Mouse (Mus musculus): ENCODE results near the gene Avpi1. TPM values are rescaled to one million over a fixed set of nuclear protein-coding genes. Genes with fewer than 3 reads are reported as not detected.
A peak's percentile ranks its signal among the peaks of the same experiment; 100 is the strongest.
"Not testable (repeated sequence)": the region's sequence is repeated elsewhere in the genome, so short reads cannot be mapped to it uniquely, and the experiment has no call there.

The Avpi1 gene
- polyA plus RNA-seq, 1 experiment from 2014 or later: 7.5 TPM

GRCm38 (mm10) chr19:42090637-42091141, 38.2 kb downstream of the Avpi1 start:
- H3K4me1 ChIP-seq (replicated peaks; ENCODE audit: control insufficient read depth, insufficient read depth, low read length): peaks cover 27% of the 10 kb centered on the region
- peak overlapping the region; percentile 81 for H3K9ac ChIP-seq (replicated peaks; ENCODE audit: low read depth, low read length)
- H3K4me3 ChIP-seq (replicated peaks; ENCODE audit: low read length): peak overlapping the region; percentile 83
- under 1% methylated on average over 51 of the region's 52 CpGs for WGBS
- H3K27me3 ChIP-seq (replicated peaks; ENCODE audit: control insufficient read depth, insufficient read depth, low read length): no peaks in the 10 kb centered on the region
- H3K9me3 ChIP-seq (ENCODE audit: control insufficient read depth, low read length): no peaks in the 10 kb centered on the region
- H3K36me3 ChIP-seq (ENCODE audit: control insufficient read depth, insufficient read depth): peaks cover 2% of the 10 kb centered on the region; the same call in 1 of the 2 replicates
- peak; percentile 54 for ATAC-seq
- H3K4me2 ChIP-seq (ENCODE audit: low read length): peak overlapping the region; percentile 84
- peak overlapping the region; percentile 87 for H3K27ac ChIP-seq (ENCODE audit: low read length)

DNA sequence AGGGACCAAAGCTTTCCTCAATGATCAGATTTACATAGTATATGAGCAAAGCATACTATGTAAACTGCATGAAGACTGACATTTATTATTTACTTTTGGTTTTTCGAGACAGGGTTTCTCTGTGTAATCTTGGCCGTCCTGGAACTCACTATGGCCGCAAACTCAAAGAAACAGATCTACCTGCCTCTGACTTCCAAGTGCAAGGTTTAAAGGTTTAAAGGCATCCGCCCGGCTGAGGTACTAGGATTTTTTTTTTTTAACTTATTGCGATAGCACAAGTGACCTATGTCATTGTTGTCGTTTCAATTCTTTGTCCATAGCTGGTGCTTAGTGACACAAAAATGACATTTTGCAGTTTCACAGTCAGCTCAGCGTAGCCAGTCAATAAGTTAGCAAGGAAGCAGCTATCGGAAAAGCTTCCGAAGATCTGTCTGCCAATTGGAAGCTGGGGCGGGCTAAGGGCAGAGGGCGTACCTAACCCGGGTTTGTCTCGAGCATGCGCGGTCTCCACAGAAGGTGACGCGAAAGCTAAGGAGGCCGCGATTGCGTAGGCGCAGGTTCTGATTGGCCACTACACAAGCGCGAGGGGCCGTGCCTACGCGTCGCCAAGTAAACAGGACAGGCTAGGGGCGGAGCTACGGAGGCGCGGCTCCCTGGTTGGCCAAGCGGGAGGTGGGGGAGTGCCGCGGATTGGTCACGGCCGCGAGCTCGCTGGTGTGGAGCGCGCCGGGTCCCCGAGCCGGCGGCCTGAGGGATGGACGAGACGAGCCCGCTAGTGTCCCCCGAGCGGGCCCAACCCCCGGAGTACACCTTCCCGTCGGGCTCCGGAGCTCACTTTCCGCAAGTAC, 38.9 kb downstream of the Avpi1 start, which contains the start of gene Pi4k2a:
TSS of gene Pi4k2a (plus strand) at position 723 of the 848 bp plus-strand sequence.
- Histone ChIP-seq H3K27ac (ENCODE audit: low read length) (peak within 1 kb of the TSS; percentile 87), H3K4me1 (replicated peaks; ENCODE audit: control insufficient read depth, insufficient read depth, low read length) (peaks cover 31% of the 10 kb centered on the region)
- peak; percentile 97 for ATAC-seq

DNA sequence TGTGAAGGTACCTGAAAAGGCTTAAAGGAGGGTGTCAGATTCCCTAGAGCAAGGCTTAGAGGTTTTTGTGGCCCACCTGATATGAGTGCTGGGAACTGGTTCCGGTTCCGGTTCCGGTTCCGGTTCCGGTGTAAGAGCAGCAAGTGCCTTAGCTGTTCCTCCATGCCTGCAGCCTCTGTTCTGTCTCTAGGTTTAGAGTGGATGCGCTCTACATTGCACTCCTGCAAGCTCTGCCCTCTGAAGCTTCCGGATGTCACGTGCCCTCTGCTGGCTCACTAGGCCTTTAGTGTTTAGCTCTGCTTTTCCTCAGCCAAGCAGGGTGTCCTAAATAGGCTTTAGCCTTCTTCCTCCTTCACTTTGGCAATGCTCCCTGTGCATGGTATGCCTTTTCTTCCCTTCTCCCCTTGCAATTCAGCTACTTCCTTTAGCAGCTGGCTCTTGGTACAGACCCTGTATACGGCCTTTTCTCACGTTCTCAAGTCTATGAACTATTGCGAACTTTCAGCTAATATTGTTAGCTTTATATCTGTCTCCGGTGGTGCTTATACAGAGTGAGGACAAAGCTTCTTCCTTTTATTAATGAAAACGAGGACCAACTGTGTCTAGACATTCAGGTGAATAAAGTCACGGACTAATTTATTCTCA, 39.6 kb downstream of the Avpi1 start:
- peak overlapping the region; percentile 53; the same call in 1 of the 2 replicates for H3K9ac ChIP-seq (replicated peaks; ENCODE audit: low read depth, low read length)
- no peak for ATAC-seq
- peaks cover 31% of the 10 kb centered on the region for H3K4me1 ChIP-seq (replicated peaks; ENCODE audit: control insufficient read depth, insufficient read depth, low read length)
- H3K4me3 ChIP-seq (replicated peaks; ENCODE audit: low read length): peak overlapping the region; percentile 83; the same call in 1 of the 2 replicates
- H3K4me2 ChIP-seq (ENCODE audit: low read length): peak overlapping the region; percentile 93
- H3K27ac ChIP-seq (ENCODE audit: low read length): peak overlapping the region; percentile 83
- H3K27me3 ChIP-seq (replicated peaks; ENCODE audit: control insufficient read depth, insufficient read depth, low read length): no peaks in the 10 kb centered on the region
- H3K9me3 ChIP-seq (ENCODE audit: control insufficient read depth, low read length): no peaks in the 10 kb centered on the region
- 0 out of 2 replicates have a peak, but pooled peaks cover 2% of the 10 kb centered on the region for H3K36me3 ChIP-seq (ENCODE audit: control insufficient read depth, insufficient read depth)
- WGBS: 27% methylated on average over 14 of the region's 14 CpGs

More for the DNA sequence above, 38.9 kb downstream of the Avpi1 start, which contains the start of gene Pi4k2a:
- WGBS: under 1% methylated on average over 53 of the region's 55 CpGs
- H3K4me3 ChIP-seq (replicated peaks; ENCODE audit: low read length): peak within 1 kb of the TSS; percentile 83
- 0 out of 2 replicates have a peak, but pooled peaks cover 2% of the 10 kb centered on the region for H3K36me3 ChIP-seq (ENCODE audit: control insufficient read depth, insufficient read depth)
- peak within 1 kb of the TSS; percentile 81 for H3K9ac ChIP-seq (replicated peaks; ENCODE audit: low read depth, low read length)
- peak within 1 kb of the TSS; percentile 93 for H3K4me2 ChIP-seq (ENCODE audit: low read length)
- H3K9me3 ChIP-seq (ENCODE audit: control insufficient read depth, low read length): no peaks in the 10 kb centered on the region
- no peaks in the 10 kb centered on the region for H3K27me3 ChIP-seq (replicated peaks; ENCODE audit: control insufficient read depth, insufficient read depth, low read length)

- peak; percentile 85 for ATAC-seq
- Histone ChIP-seq H3K27me3 (replicated peaks; ENCODE audit: control insufficient read depth, insufficient read depth, low read length) (no peaks in the 10 kb centered on the region), H3K9me3 (ENCODE audit: control insufficient read depth, low read length) (no peaks in the 10 kb centered on the region), H3K27ac (ENCODE audit: low read length) (peak within 1 kb of the TSS; percentile 63), H3K4me3 (replicated peaks; ENCODE audit: low read length) (peak within 1 kb of the TSS; percentile 71), H3K4me2 (ENCODE audit: low read length) (peak within 1 kb of the TSS; percentile 93), H3K36me3 (ENCODE audit: control insufficient read depth, insufficient read depth) (no peaks in the 10 kb centered on the region), H3K4me1 (replicated peaks; ENCODE audit: control insufficient read depth, insufficient read depth, low read length) (peaks cover 21% of the 10 kb centered on the region), H3K9ac (replicated peaks; ENCODE audit: low read depth, low read length) (peak within 1 kb of the TSS; percentile 80)
- under 1% methylated on average over 21 of the region's 21 CpGs for WGBS
Observed at GRCm38 (mm10) chr19:42086166-42086565, 42.7 kb downstream of the Avpi1 start, which contains the start of gene Morn4. Gene Morn4, minus strand, starts transcription at chr19:42086357.

DNA sequence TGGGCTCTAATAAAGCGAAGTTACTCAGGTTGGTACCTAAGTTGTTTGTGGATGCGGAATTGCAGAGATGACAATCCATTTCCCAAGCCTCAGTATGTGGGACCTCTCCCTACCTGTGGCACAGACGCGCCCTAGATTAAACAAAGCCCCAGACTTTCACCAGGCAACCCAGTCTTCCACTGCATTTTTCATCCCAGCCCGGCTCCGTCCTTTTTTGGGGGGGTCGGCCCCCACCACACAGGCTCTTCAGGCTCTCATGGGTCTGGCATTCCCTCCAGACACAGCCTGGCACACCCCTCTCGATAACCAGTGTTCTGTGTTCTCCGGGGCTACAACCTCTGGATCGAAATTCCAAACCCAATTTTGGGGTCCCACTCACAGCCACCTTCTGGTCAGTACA, 43.2 kb downstream of the Avpi1 start:
- H3K4me2 ChIP-seq (ENCODE audit: low read length): peak overlapping the region; percentile 93
- no peaks in the 10 kb centered on the region for H3K27me3 ChIP-seq (replicated peaks; ENCODE audit: control insufficient read depth, insufficient read depth, low read length)
- no peaks in the 10 kb centered on the region for H3K36me3 ChIP-seq (ENCODE audit: control insufficient read depth, insufficient read depth)
- peak; percentile 1 for ATAC-seq
- peak overlapping the region; percentile 71 for H3K4me3 ChIP-seq (replicated peaks; ENCODE audit: low read length)
- H3K9me3 ChIP-seq (ENCODE audit: control insufficient read depth, low read length): no peaks in the 10 kb centered on the region
- peaks cover 18% of the 10 kb centered on the region for H3K4me1 ChIP-seq (replicated peaks; ENCODE audit: control insufficient read depth, insufficient read depth, low read length)
- 5% methylated on average over 10 of the region's 10 CpGs for WGBS
- peak overlapping the region; percentile 59; the same call in 1 of the 2 replicates for H3K27ac ChIP-seq (ENCODE audit: low read length)
- peak overlapping the region; percentile 80 for H3K9ac ChIP-seq (replicated peaks; ENCODE audit: low read depth, low read length)

DNA sequence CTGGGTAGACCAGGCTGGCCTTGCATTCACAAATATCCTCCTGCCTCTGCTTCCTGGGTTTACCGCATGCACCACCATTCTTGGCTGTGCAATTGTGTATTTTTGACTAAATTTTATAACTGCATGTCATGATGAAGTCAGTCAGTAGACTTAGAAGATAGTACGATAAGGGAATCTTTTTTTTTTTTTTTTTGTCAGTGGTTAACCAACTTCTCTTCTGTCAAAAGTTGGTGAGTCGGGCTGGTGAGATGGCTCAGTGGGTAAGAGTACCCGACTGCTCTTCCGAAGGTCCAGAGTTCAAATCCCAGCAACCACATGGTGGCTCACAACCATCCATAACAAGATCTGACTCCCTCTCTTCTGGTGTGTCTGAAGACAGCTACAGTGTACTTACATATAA, 47.2 kb downstream of the Avpi1 start:
- WGBS: 96% methylated on average over 5 of the region's 5 CpGs
- not testable (repeated sequence) for H3K27me3 ChIP-seq (replicated peaks; ENCODE audit: control insufficient read depth, insufficient read depth, low read length)

DNA sequence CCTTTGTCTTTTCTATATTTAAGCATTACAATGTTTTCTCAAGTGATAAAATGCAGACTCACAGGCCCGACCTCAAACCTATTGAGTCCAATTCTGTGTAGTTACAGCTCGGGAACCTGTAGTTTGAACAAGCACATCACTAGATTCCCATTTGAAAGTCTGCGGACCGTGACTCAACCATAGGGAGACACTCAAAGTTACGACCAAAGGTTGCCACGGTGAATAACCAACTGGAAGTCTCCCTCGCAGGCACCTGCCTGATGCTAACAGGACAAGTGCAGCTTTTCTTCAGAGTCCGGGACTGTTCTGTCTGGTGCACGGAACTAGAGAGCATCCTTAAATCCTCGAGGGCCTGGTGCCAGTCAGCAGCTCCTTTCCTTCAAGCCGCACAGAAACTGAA, 48.4 kb downstream of the Avpi1 start:
- no peak for ATAC-seq
- WGBS: 90% methylated on average over 11 of the region's 11 CpGs
- Histone ChIP-seq H3K9me3 (ENCODE audit: control insufficient read depth, low read length) (no peaks in the 10 kb centered on the region), H3K27me3 (replicated peaks; ENCODE audit: control insufficient read depth, insufficient read depth, low read length) (no peaks in the 10 kb centered on the region), H3K4me1 (replicated peaks; ENCODE audit: control insufficient read depth, insufficient read depth, low read length) (peaks cover 1% of the 10 kb centered on the region), H3K36me3 (ENCODE audit: control insufficient read depth, insufficient read depth) (peaks cover 14% of the 10 kb centered on the region), H3K27ac (ENCODE audit: low read length) (no peak overlapping the region), H3K4me2 (ENCODE audit: low read length) (no peak overlapping the region), H3K4me3 (replicated peaks; ENCODE audit: low read length) (no peak overlapping the region), H3K9ac (replicated peaks; ENCODE audit: low read depth, low read length) (no peak overlapping the region)

More for the DNA sequence above, 47.2 kb downstream of the Avpi1 start:
- not testable (repeated sequence) for ATAC-seq; H3K36me3 ChIP-seq (ENCODE audit: control insufficient read depth, insufficient read depth); H3K4me3 ChIP-seq (replicated peaks; ENCODE audit: low read length); H3K4me2 ChIP-seq (ENCODE audit: low read length); H3K9me3 ChIP-seq (ENCODE audit: control insufficient read depth, low read length); H3K9ac ChIP-seq (replicated peaks; ENCODE audit: low read depth, low read length); H3K4me1 ChIP-seq (replicated peaks; ENCODE audit: control insufficient read depth, insufficient read depth, low read length); H3K27ac ChIP-seq (ENCODE audit: low read length)

DNA sequence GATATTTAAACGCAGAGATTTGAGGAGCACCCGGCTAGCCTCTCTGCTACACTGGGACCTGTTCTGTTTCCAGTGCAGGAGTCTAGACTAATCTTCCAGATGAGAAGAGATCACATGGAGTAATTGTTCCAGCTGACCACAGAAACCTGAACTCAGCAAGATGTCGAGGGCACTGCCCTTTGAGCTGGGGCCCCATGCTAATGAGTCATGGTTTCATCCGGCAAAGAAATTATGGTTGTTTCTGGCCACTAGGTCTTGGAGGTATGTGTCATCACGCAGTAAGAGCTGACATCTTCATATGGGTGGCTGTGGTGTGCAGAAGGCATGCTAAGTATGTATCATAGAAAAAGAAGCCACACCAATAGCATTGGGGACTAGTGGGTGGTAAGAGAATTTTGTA, 48.9 kb downstream of the Avpi1 start:
- Histone ChIP-seq H3K9ac (replicated peaks; ENCODE audit: low read depth, low read length) (no peak overlapping the region), H3K27me3 (replicated peaks; ENCODE audit: control insufficient read depth, insufficient read depth, low read length) (no peaks in the 10 kb centered on the region), H3K4me3 (replicated peaks; ENCODE audit: low read length) (no peak overlapping the region), H3K9me3 (ENCODE audit: control insufficient read depth, low read length) (no peaks in the 10 kb centered on the region), H3K4me2 (ENCODE audit: low read length) (no peak overlapping the region), H3K27ac (ENCODE audit: low read length) (no peak overlapping the region), H3K36me3 (ENCODE audit: control insufficient read depth, insufficient read depth) (peaks cover 16% of the 10 kb centered on the region), H3K4me1 (replicated peaks; ENCODE audit: control insufficient read depth, insufficient read depth, low read length) (no peaks in the 10 kb centered on the region)
- no peak for ATAC-seq
- 87% methylated on average over 5 of the region's 5 CpGs for WGBS

GRCm38 (mm10) chr19:42079006-42079405, 49.9 kb downstream of the Avpi1 start:
- Histone ChIP-seq H3K4me3 (replicated peaks; ENCODE audit: low read length) (no peak overlapping the region), H3K27me3 (replicated peaks; ENCODE audit: control insufficient read depth, insufficient read depth, low read length) (no peaks in the 10 kb centered on the region), H3K27ac (ENCODE audit: low read length) (no peak overlapping the region), H3K4me1 (replicated peaks; ENCODE audit: control insufficient read depth, insufficient read depth, low read length) (no peaks in the 10 kb centered on the region), H3K4me2 (ENCODE audit: low read length) (no peak overlapping the region), H3K9me3 (ENCODE audit: control insufficient read depth, low read length) (no peaks in the 10 kb centered on the region), H3K36me3 (ENCODE audit: control insufficient read depth, insufficient read depth) (peaks cover 16% of the 10 kb centered on the region), H3K9ac (replicated peaks; ENCODE audit: low read depth, low read length) (no peak overlapping the region)
- ATAC-seq: no peak
- 95% methylated on average over 12 of the region's 12 CpGs for WGBS
